Mouse (Mus musculus) bone marrow, adult 2 months (tissue): ENCODE data around the gene Cacna2d2. TPM values are rescaled to one million over a fixed set of nuclear protein-coding genes. Genes with fewer than 3 reads are reported as not detected.

ENCODE experiments used
- H3K27ac ChIP-seq: fragments of 200-500 bp; 2 replicates; pipeline ENCODE4 v1.5.1; 2012; ENCODE audit warnings: low read depth, mild to moderate bottlenecking, control low read depth, inconsistent platforms, low read length; ENCODE audit not compliant: control insufficient read depth, poor library complexity, insufficient read depth
- H3K4me1 ChIP-seq: fragments of 200-500 bp; 2 replicates; pipeline ENCODE4 v1.6.1; 2011; ENCODE audit warnings: low read length; ENCODE audit not compliant: control insufficient read depth, insufficient read depth
- H3K4me3 ChIP-seq: fragments of 200-500 bp; replicated peaks from 2 replicates; pipeline ENCODE3; 2011; ENCODE audit warnings: mild to moderate bottlenecking, low read depth, low read length, control low read depth; ENCODE audit not compliant: control insufficient read depth
- CTCF ChIP-seq: fragments of 200-500 bp; IDR thresholded peaks from 2 replicates; pipeline ENCODE4 v1.5.1; 2011; ENCODE audit warnings: low read length, control low read depth; ENCODE audit not compliant: control insufficient read depth, insufficient read depth
- POLR2A ChIP-seq: fragments of 200-500 bp; IDR thresholded peaks from 2 replicates; pipeline ENCODE4 v1.6.1; 2011; ENCODE audit warnings: low read depth, mild to moderate bottlenecking, control low read depth, low read length, borderline replicate concordance; ENCODE audit not compliant: control insufficient read depth
- WGBS: fragments of 180-500 bp; shearing (Covaris S2); methylation state at CpG from one replicate; pipeline ENCODE4 v1.1.7; 2018; 5-methylcytosine and 5-hydroxymethylcytosine counted together
- polyA plus RNA-seq: library from polyadenylated mRNA; stranded (reverse); fragments of >200 nt; gene quantifications from 2 replicates; pipeline ENCODE4 v1.2.4, GENCODE M21; 2011; ENCODE audit warnings: low replicate concordance; ENCODE audit not compliant: missing spikeins, insufficient read depth, insufficient read length

The Cacna2d2 gene
- polyA plus RNA-seq, 1 experiment, result not detected

GRCm38 (mm10) chr9:107435285-107435684, 35.9 kb downstream of the Cacna2d2 start:
- WGBS, result 53% methylated on average over 6 of the region's 6 CpGs
- Histone ChIP-seq H3K27ac (no peak overlapping the region), H3K4me1 (no peaks in the 10 kb centered on the region), H3K4me3 (no peak overlapping the region)
- TF ChIP-seq CTCF (no peak), POLR2A (no peak)

GRCm38 (mm10) chr9:107442891-107443290, 43.5 kb downstream of the Cacna2d2 start:
- WGBS, result 78% methylated on average over 4 of the region's 4 CpGs
- no peak overlapping the region for H3K4me3 ChIP-seq
- TF ChIP-seq POLR2A (no peak), CTCF (no peak)
- H3K27ac ChIP-seq, result no peak overlapping the region
- H3K4me1 ChIP-seq, result no peaks in the 10 kb centered on the region

DNA sequence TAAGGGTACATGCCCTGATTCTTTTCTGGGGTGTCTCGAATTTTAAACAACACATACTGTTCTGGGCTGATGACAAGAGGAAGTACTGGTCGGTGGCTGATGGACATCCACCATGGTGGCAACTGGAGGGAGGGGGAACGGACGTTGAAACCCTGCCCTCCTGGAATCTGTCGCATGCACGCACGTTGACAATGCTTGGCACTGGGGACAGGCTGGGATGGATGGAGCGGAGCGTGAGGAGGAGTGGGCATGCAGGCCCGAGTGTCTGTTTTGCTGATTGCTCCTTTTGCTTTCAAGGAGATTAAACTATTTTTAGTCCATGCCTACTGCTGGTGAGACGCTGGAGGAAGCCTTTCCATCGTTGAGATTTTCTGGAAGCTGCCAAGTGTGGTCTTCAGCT, 43.9 kb downstream of the Cacna2d2 start:
- 70% methylated on average over 12 of the region's 12 CpGs for WGBS
- Histone ChIP-seq H3K4me3 (no peak overlapping the region), H3K4me1 (no peaks in the 10 kb centered on the region), H3K27ac (no peak overlapping the region)
- TF ChIP-seq CTCF (no peak), POLR2A (no peak)

DNA sequence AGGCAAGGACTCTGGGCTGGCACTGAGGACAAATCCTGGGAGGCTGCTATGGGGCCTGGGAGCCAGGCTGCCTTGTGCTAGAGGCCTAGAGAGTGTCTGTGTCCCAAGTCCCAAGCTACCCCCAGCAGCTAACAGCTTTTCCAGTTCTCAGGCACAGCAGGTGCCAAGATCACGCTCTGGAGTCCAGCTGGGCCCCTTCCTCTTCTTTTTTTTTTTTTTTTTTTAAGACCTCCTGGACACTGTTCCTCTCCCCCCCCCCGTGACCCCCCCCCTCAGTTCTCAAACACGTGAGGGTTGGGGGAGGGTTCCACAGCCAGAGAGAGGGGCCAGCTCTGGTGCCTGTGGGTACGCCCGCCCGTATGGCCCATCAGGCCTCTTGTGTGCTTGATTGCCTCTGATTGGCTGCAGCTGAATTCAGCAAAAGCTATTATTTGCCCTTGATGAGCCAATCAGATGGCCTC, 45.6 kb downstream of the Cacna2d2 start:
- 51% methylated on average over 6 of the region's 6 CpGs for WGBS
- Histone ChIP-seq H3K27ac (no peak overlapping the region), H3K4me3 (no peak overlapping the region), H3K4me1 (no peaks in the 10 kb centered on the region)
- no peak for TF ChIP-seq CTCF
- TF ChIP-seq POLR2A, result no peak

GRCm38 (mm10) chr9:107448805-107449517, 49.5 kb downstream of the Cacna2d2 start:
- TF ChIP-seq POLR2A (no peak), CTCF (no peak)
- 65% methylated on average over 22 of the region's 22 CpGs for WGBS
- Histone ChIP-seq H3K27ac (no peak overlapping the region), H3K4me1 (no peaks in the 10 kb centered on the region), H3K4me3 (no peak overlapping the region)

DNA sequence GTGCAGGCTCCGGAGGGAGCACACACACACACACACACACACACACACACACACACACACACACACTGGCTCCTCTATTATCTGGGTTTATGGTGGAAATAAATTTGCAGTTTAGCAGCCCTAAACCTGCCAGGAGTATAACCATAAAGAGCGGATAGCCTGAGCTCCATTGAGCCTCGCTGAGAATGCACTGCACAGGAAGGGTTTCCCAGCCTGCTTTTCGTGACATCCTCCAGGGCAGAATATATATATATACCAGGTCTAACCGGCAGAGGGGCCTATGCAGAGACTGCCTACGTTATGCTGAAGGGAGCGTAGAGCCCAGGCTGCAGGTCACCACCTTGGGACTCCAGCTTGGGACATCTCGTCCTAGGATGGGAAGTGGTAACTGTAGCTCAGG, 52.0 kb downstream of the Cacna2d2 start:
- WGBS, result 67% methylated on average over 8 of the region's 8 CpGs
- TF ChIP-seq CTCF (no peak), POLR2A (no peak)
- no peaks in the 10 kb centered on the region for H3K4me1 ChIP-seq
- H3K4me3 ChIP-seq, result no peak overlapping the region
- H3K27ac ChIP-seq, result no peak overlapping the region

- Histone ChIP-seq H3K4me3 (no peak overlapping the region), H3K4me1 (no peaks in the 10 kb centered on the region), H3K27ac (no peak overlapping the region)
- WGBS, result 59% methylated on average over 11 of the region's 11 CpGs
- TF ChIP-seq CTCF (no peak), POLR2A (no peak)
Observed at GRCm38 (mm10) chr9:107451891-107452521, 52.6 kb downstream of the Cacna2d2 start.

GRCm38 (mm10) chr9:107452552-107452951, 53.1 kb downstream of the Cacna2d2 start:
- no peak for TF ChIP-seq POLR2A
- peak; percentile 62 for TF ChIP-seq CTCF
- no peak overlapping the region for H3K4me3 ChIP-seq
- no peaks in the 10 kb centered on the region for H3K4me1 ChIP-seq
- H3K27ac ChIP-seq, result no peak overlapping the region
- 19% methylated on average over 4 of the region's 4 CpGs for WGBS
